Mouse (Mus musculus): ENCODE results near the gene Hps4. TPM values are rescaled to one million over a fixed set of nuclear protein-coding genes. Genes with fewer than 3 reads are reported as not detected.

Hps4 gene
- polyA plus RNA-seq, 1 experiment from 2014 or later: 35.9 TPM

- H3K27me3 ChIP-seq (ENCODE audit: low read depth, poor library complexity, severe bottlenecking): no peaks in the 10 kb centered on the region
- no peak for DNase-seq (ENCODE audit: low spot score)
- WGBS: 94% methylated on average over 9 of the region's 9 CpGs
- H3K4me1 ChIP-seq: peaks cover 7% of the 10 kb centered on the region; the same call in 1 of the 2 replicates
- peaks cover 84% of the 10 kb centered on the region for H3K36me3 ChIP-seq
- H3K4me3 ChIP-seq: no peak overlapping the region
- H3K9me3 ChIP-seq (replicated peaks): no peaks in the 10 kb centered on the region
- no peak overlapping the region for H3K27ac ChIP-seq (replicated peaks)
These were observed 13.4 kb downstream of the Hps4 start for GRCm38 (mm10) chr5:112356322-112356721.

GRCm38 (mm10) chr5:112359520-112359919 is 16.6 kb downstream of the Hps4 start:
- 90% methylated on average over 4 of the region's 4 CpGs for WGBS
- Histone ChIP-seq H3K27ac (replicated peaks) (no peak overlapping the region), H3K36me3 (peaks cover 83% of the 10 kb centered on the region)

GRCm38 (mm10) chr5:112360077-112360476 is 17.2 kb downstream of the Hps4 start:
- H3K36me3 ChIP-seq: peaks cover 83% of the 10 kb centered on the region
- WGBS: 95% methylated on average over 3 of the region's 3 CpGs
- no peak overlapping the region for H3K27ac ChIP-seq (replicated peaks)
- H3K9me3 ChIP-seq (replicated peaks): no peaks in the 10 kb centered on the region
- peaks cover 7% of the 10 kb centered on the region; the same call in 1 of the 2 replicates for H3K4me1 ChIP-seq
- no peak overlapping the region for H3K4me3 ChIP-seq
- no peaks in the 10 kb centered on the region for H3K27me3 ChIP-seq (ENCODE audit: low read depth, poor library complexity, severe bottlenecking)
- DNase-seq (ENCODE audit: low spot score): no peak

More at GRCm38 (mm10) chr5:112359520-112359919, 16.6 kb downstream of the Hps4 start:
- Histone ChIP-seq H3K27me3 (ENCODE audit: low read depth, poor library complexity, severe bottlenecking) (no peaks in the 10 kb centered on the region), H3K4me3 (no peak overlapping the region), H3K4me1 (peaks cover 7% of the 10 kb centered on the region; the same call in 1 of the 2 replicates), H3K9me3 (replicated peaks) (no peaks in the 10 kb centered on the region)
- no peak for DNase-seq (ENCODE audit: low spot score)

GRCm38 (mm10) chr5:112364184-112364797 is 21.4 kb downstream of the Hps4 start:
- DNase-seq (ENCODE audit: low spot score): no peak
- peaks cover 8% of the 10 kb centered on the region for H3K4me1 ChIP-seq
- H3K27me3 ChIP-seq (ENCODE audit: low read depth, poor library complexity, severe bottlenecking): peaks cover 8% of the 10 kb centered on the region; the same call in 1 of the 2 replicates
- WGBS: 70% methylated on average over 10 of the region's 10 CpGs
- H3K36me3 ChIP-seq: peaks cover 83% of the 10 kb centered on the region
- H3K27ac ChIP-seq (replicated peaks): peak overlapping the region; percentile 2; the same call in 1 of the 2 replicates
- H3K4me3 ChIP-seq: no peak overlapping the region
- H3K9me3 ChIP-seq (replicated peaks): no peaks in the 10 kb centered on the region

DNA sequence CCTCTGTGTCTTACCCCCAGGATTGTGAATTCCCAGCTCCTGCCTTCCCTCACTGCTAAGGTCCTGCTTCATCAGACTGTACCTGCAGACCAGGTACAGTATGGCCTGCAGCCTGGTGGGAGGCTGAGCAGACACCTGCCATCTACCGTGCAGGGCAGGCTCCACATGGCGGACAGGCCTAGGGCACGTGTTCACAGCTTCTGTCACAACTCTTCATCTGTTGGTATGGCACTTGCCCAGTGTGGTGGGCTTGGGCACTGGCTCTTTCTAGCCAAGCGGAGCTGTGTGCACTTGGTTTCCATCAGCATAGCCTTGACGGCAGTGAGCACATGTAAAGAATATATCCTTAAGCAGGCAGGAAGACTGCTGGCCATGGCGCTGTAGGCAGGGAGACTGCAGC is 24.0 kb downstream of the Hps4 start:
- Histone ChIP-seq H3K4me3 (no peak overlapping the region), H3K27ac (replicated peaks) (no peak overlapping the region), H3K36me3 (peaks cover 92% of the 10 kb centered on the region), H3K27me3 (ENCODE audit: low read depth, poor library complexity, severe bottlenecking) (peaks cover 18% of the 10 kb centered on the region), H3K9me3 (replicated peaks) (no peaks in the 10 kb centered on the region), H3K4me1 (peaks cover 34% of the 10 kb centered on the region)
- no peak for DNase-seq (ENCODE audit: low spot score)
- WGBS: 91% methylated on average over 6 of the region's 6 CpGs

GRCm38 (mm10) chr5:112367338-112367737 is 24.5 kb downstream of the Hps4 start:
- Histone ChIP-seq H3K27me3 (ENCODE audit: low read depth, poor library complexity, severe bottlenecking) (peaks cover 18% of the 10 kb centered on the region), H3K9me3 (replicated peaks) (no peaks in the 10 kb centered on the region), H3K36me3 (peaks cover 87% of the 10 kb centered on the region), H3K4me1 (peaks cover 39% of the 10 kb centered on the region), H3K27ac (replicated peaks) (no peak overlapping the region), H3K4me3 (no peak overlapping the region)
- 91% methylated on average over 4 of the region's 4 CpGs for WGBS
- DNase-seq (ENCODE audit: low spot score): no peak

DNA sequence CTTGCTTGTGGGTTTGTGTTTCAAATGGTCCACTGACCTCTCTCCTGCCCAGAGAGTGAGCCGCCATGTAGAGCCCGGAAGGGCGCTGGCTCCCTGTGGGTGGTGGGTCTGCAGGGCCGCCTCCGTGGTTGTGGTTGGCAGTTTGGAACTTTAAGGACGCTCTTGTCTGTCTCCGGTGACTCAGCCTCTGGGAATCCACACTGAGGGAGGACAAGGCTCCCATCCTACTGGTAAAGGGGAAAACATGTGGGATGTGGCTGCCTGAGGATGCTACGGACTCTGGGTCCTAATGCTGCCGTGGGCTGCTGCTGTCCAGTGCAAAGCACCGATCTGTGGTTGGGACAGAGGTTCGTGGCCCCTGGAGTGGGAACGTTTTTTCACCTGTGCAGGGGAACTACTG is 25.0 kb downstream of the Hps4 start:
- 93% methylated on average over 12 of the region's 12 CpGs for WGBS
- Histone ChIP-seq H3K9me3 (replicated peaks) (no peaks in the 10 kb centered on the region), H3K27ac (replicated peaks) (no peak overlapping the region), H3K4me3 (no peak overlapping the region), H3K36me3 (peaks cover 85% of the 10 kb centered on the region), H3K27me3 (ENCODE audit: low read depth, poor library complexity, severe bottlenecking) (peaks cover 18% of the 10 kb centered on the region), H3K4me1 (peaks cover 44% of the 10 kb centered on the region)
- DNase-seq (ENCODE audit: low spot score): no peak

DNA sequence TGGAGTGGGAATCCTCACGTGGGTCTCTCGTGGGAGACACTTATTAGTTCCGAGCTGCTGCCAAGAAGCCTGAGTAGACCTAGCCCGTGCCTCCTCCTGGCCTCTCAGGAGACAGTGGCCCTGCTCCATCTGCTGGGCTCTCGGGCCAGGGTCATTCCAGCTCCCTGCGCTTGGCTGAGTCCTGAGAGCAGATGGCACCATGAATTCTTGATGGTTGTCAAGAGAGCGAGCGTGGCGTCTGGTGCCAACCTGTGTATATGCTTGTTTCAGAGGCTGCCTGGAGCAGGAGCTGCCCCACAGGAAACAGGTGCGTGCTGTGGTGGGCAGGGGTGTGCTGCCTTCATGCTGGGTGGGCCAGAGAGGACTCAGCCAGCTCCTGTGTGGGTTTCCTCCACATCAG is 25.8 kb downstream of the Hps4 start:
- Histone ChIP-seq H3K4me1 (peaks cover 52% of the 10 kb centered on the region), H3K27me3 (ENCODE audit: low read depth, poor library complexity, severe bottlenecking) (peaks cover 18% of the 10 kb centered on the region), H3K9me3 (replicated peaks) (no peaks in the 10 kb centered on the region), H3K36me3 (peaks cover 85% of the 10 kb centered on the region), H3K27ac (replicated peaks) (0 out of 2 replicates have a peak overlapping the region, but pooled peaks have one; percentile 86), H3K4me3 (no peak overlapping the region)
- WGBS: 93% methylated on average over 10 of the region's 10 CpGs
- DNase-seq (ENCODE audit: low spot score): no peak

DNA sequence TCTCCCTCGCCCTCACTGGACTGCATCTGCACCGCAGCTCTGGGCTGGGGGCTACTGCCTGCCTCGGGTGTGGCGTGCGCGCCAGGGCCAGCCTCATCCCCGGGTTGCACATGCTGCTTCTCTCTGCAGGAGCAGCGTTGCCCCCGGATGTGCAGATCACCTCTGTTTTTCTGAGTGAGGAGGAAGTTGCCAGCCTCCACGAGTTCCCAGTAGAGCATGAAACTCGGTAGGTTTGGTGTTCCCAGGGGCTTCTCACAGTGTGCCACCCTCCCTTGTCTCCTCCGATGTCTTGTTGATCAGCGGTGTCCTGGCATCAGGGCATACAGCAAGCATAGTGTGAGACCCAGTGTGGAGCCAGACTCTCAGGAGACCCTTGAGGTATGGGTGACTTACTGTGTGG is 26.4 kb downstream of the Hps4 start:
- H3K27ac ChIP-seq (replicated peaks): peak overlapping the region; percentile 86

GRCm38 (mm10) chr5:112370236-112370813 is 27.4 kb downstream of the Hps4 start:
- 93% methylated on average over 12 of the region's 12 CpGs for WGBS
- Histone ChIP-seq H3K27me3 (ENCODE audit: low read depth, poor library complexity, severe bottlenecking) (peaks cover 18% of the 10 kb centered on the region), H3K4me1 (peaks cover 56% of the 10 kb centered on the region), H3K27ac (replicated peaks) (peak overlapping the region; percentile 86; the same call in 1 of the 2 replicates), H3K9me3 (replicated peaks) (no peaks in the 10 kb centered on the region), H3K4me3 (no peak overlapping the region), H3K36me3 (peaks cover 85% of the 10 kb centered on the region)
- no peak for DNase-seq (ENCODE audit: low spot score)

More for the DNA sequence above, 26.4 kb downstream of the Hps4 start:
- no peak for DNase-seq (ENCODE audit: low spot score)
- no peaks in the 10 kb centered on the region for H3K9me3 ChIP-seq (replicated peaks)
- no peak overlapping the region for H3K4me3 ChIP-seq
- 92% methylated on average over 13 of the region's 13 CpGs for WGBS
- H3K36me3 ChIP-seq: peaks cover 85% of the 10 kb centered on the region
- H3K27me3 ChIP-seq (ENCODE audit: low read depth, poor library complexity, severe bottlenecking): peaks cover 18% of the 10 kb centered on the region
- H3K4me1 ChIP-seq: peaks cover 56% of the 10 kb centered on the region

GRCm38 (mm10) chr5:112371933-112372332 is 29.1 kb downstream of the Hps4 start:
- Histone ChIP-seq H3K27ac (replicated peaks) (peak overlapping the region; percentile 86), H3K9me3 (replicated peaks) (no peaks in the 10 kb centered on the region), H3K4me3 (peak overlapping the region; percentile 33; the same call in 1 of the 2 replicates), H3K27me3 (ENCODE audit: low read depth, poor library complexity, severe bottlenecking) (peaks cover 18% of the 10 kb centered on the region), H3K36me3 (peaks cover 82% of the 10 kb centered on the region), H3K4me1 (peaks cover 63% of the 10 kb centered on the region)
- 34% methylated on average over 7 of the region's 7 CpGs for WGBS
- DNase-seq (ENCODE audit: low spot score): peak; percentile 78

- H3K36me3 ChIP-seq: peaks cover 76% of the 10 kb centered on the region
- WGBS: 85% methylated on average over 4 of the region's 4 CpGs
These were observed 33.2 kb downstream of the Hps4 start for GRCm38 (mm10) chr5:112376111-112376510.

GRCm38 (mm10) chr5:112377380-112377779 is 34.5 kb downstream of the Hps4 start:
- no peak for DNase-seq (ENCODE audit: low spot score)
- H3K4me3 ChIP-seq: no peak overlapping the region
- H3K27me3 ChIP-seq (ENCODE audit: low read depth, poor library complexity, severe bottlenecking): no peaks in the 10 kb centered on the region
- WGBS: 91% methylated on average over 1 of the region's 1 CpGs
- H3K27ac ChIP-seq (replicated peaks): peak overlapping the region; percentile 46; the same call in 1 of the 2 replicates
- H3K9me3 ChIP-seq (replicated peaks): no peaks in the 10 kb centered on the region
- peaks cover 73% of the 10 kb centered on the region for H3K36me3 ChIP-seq
- H3K4me1 ChIP-seq: peaks cover 33% of the 10 kb centered on the region

More at GRCm38 (mm10) chr5:112376111-112376510, 33.2 kb downstream of the Hps4 start:
- Histone ChIP-seq H3K9me3 (replicated peaks) (no peaks in the 10 kb centered on the region), H3K4me1 (peaks cover 36% of the 10 kb centered on the region), H3K4me3 (no peak overlapping the region), H3K27me3 (ENCODE audit: low read depth, poor library complexity, severe bottlenecking) (no peaks in the 10 kb centered on the region), H3K27ac (replicated peaks) (no peak overlapping the region)
- no peak for DNase-seq (ENCODE audit: low spot score)
